Mouse (Mus musculus) MN1 (cell line): ENCODE measurements around the gene Hap1.
"Not testable (repeated sequence)": the region's sequence is repeated elsewhere in the genome, so short reads cannot be mapped to it uniquely, and the experiment has no call there.

Source experiments
- DNase-seq: peaks from one replicate; pipeline ENCODE4 v3.0.0-alpha.2; 2016; ENCODE audit warnings: low spot score

The Hap1 gene

DNA sequence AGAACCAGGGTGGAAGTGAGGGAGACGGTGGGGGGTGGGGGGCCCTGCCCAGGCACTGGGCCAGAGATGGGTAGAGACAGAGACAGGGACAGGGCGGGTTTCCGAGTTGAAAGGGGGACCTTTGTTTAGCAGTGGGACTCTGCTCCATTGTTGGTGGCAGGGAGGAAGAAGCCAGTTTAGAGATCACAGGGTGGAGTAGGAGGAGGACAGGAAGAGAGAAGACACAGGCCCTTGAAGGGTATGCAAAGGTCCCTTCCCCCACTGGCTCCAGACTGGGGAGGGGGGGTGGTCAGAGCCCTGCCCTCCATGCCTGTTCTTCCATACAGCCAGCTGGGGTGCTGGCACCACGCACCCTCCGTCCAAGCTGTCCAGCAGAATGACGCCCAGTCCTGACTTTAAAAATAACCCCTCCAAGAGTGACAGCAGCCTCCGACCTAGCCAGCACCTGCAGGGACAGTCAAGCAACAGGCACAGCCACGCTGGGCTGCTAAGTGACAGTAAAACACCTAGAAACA is 34.1 kb upstream of the Hap1 start:
- DNase-seq = no peak

- no peak for DNase-seq
These were observed 32.7 kb upstream of the Hap1 start for GRCm38 (mm10) chr11:100388588-100388987.

GRCm38 (mm10) chr11:100387589-100388375 is 31.9 kb upstream of the Hap1 start:
- DNase-seq = peak; percentile 86

DNA sequence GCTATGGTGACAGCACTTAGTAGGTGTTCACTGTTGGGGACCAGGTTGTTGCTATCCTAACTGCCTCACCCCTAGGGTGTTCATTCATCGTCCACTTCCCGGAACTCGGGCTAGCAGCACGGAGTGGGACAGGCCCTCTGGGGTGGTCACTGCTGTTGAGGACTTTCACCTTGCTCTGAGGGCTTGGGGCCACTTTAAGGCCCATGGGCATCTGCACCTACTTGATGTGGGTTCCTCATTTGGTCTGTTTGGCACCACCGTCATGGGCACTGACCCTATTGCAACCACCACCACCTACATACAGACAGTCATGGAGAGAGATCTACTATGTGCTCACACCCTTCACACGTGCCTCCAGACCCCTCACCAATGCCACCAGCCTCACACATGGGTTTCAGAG is 31.2 kb upstream of the Hap1 start:
- DNase-seq = no peak

GRCm38 (mm10) chr11:100386586-100386985 is 30.7 kb upstream of the Hap1 start:
- no peak for DNase-seq

DNA sequence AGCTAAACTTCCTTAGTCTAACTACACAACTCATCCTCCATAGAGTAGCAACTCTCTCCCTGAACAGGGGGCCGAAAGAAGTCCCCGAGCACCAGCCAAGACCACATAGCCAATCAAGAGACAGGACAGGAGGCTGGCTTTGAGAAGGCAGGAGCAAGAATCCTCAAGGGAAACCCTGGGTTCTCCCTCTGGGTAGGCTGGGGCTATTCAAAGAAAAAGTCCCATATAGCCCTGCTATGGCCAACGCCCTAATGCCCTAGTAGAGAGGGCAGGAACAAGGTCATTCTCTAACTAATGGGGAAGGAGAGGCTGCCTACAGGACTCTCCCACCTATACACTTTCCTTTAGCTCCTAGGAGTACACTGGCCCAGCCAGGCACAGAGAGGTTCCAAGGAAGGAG is 29.1 kb upstream of the Hap1 start:
- DNase-seq = no peak

DNA sequence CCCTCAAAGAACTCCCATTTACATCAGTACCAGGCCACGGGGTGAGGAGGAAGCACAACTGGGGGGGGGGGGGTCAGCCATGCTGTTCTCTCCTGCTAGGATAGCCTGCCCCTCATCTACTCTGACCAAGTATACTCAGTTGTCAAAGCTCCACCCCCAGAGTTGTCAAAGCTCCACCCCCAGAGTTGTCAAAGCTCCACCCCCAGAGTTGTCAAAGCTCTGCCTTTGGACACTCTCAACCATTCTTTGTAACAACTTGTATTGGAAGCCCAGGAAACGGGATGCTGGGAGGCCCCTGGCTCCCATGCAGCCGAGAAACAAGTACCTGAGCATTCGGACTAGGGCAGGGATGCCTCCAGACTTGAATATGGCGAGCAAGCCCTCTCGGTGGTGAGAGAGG is 26.8 kb upstream of the Hap1 start:
- DNase-seq = no peak

DNA sequence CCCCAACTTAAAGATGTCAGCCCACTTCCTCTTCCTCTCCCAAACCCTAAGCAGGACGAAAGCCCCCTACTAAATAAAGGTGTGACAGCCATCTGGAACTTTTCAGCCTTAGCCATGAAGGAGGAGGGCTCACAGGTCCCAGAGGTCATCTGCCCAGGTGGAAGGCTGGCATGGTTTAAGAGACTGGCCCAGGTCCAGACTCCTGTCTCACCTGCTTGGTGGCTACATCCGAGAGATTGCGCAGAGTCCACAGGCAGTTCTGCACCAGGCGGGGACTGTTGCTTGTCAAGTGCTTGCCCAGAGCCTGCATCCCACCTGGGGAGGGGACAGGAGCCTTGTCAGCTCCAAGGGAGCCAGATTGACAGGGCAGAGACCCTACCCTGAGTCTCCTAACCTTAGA is 23.4 kb upstream of the Hap1 start:
- DNase-seq = no peak

DNA sequence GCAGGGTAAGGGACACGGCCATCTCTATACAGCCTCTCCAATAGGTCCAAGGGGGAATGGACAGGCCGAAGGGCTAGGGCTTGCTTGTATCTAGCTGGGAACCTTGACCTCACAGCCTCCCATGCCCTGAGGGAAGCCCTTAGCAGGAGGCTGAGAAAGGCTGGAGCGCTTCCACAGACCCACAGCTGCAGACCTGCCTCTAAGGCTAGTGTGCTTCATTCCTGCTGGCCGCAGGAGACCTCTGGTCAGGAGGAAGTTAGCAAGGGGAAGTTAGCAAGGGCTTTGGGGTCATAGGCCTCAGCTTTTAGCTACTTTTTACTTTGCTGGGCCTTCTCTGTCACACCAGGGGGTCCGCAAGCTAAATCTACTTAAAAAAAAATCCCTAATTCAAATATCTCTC is 22.5 kb upstream of the Hap1 start:
- no peak for DNase-seq

GRCm38 (mm10) chr11:100377989-100378388 is 22.1 kb upstream of the Hap1 start:
- no peak for DNase-seq

DNA sequence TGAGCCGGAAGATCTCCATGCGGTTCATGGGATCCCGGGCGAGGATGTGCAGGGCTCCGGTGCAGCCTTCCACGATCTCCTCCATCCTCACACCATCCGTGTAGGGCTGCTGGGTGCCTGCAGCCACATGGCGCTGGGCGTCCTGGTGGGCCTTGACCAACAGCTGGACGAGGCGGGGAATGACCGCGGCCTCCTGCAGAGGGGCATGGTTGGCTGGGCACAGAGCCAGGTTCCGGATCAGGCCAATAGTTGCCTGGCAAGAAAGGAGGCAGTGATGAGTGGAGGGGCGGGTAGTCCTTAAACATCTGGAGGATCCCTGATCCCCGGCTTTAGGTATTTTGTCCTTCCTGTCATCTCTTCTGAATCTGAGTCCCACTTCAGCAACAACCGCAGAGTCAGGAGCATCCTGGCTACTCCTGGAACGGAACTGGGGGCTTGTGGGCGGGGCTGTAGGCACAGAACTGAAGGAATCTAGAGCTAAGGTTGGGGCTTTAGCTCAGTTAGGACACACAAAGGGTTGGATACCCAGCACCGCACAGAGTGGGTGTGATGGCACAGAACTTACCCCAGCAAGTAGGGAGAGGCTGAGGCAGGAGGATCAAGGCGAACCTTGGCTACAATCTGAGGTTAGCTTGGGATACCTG is 20.9 kb upstream of the Hap1 start:
- no peak for DNase-seq

DNA sequence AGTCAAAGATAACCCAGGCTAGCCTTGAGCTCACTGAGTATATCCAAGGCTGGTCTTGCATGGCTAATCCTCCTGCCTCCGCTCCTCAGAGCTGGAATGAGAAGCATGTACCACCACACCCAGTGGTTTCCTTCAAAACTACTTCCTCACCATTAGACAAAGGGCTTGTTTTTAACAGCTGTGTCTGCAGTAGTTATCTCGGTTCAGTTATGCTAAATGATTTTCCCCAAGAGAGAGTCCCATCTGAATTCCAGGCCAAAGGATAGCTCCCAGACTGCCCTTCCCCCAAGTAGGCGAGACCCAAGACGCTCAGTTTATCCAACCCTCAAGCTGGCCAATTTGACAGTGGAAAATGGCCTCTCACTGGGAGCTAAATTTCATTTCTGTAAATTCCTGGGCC is 20.1 kb upstream of the Hap1 start:
- no peak for DNase-seq

DNA sequence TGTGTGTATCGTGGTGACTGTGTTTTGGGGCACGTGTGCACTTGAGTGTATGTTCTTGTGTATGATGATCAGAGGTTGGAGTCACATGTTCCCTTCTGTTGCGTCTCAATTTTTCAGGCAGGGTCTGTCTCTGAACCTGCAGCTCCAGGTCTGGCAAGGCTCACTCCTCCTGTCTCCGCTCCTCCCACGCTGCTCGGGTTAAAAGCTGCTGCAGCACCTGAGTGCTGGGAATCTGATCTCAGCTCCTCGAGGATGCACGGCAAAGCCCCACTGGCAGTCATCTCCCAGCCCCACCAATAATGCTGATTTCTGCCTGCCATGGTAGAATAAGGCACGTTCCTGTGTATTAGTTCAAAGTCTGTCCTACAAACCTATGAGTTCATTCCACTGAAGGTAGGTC is 19.2 kb upstream of the Hap1 start:
- DNase-seq = no peak

DNA sequence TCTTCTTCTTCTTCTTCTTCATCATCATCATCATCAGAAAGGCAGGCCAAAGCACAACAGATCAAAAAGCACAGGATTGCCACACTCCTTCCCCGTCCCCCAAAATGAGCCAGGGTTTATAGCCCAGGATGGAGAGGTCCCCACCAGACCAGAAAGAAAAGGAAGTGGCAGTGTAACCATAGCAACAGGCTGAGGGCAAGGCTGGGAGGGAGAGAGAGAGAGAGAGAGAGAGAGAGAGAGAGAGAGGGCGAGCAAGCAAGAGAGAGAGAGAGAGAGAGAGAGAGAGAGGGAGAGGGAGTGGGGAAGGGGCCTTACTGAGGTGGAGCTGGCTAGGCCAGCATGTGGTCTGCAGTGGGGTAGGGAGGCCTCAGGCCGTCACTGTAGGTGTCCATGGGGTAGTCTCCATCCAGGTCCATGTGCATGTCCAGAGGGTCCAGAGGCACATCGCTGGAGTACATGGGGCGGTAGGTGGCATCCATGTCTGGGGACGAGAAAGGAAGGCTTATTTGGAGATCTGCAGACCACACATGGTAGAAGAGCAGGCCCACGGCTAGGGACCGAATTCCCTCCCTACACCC is 16.1 kb upstream of the Hap1 start:
- no peak for DNase-seq

DNA sequence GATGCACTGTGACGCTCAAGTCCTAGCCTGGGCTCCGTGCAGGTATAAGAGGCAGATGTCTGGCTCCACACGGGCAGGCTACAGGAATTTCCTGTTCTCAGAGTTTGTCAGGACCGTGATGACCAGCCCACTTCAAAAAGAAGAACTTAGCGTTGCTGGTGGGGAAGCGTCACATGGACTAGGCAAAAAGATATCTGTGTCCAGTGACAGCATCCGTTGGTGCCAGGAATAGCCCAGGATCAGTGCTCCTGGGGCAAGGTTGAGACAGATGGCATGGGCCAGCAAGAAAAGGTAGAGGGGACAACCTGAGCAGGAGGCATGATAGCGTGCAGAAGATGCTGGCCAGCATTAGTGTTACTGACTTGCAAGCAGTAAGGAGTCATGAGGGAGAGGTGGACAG is 13.9 kb upstream of the Hap1 start:
- DNase-seq = no peak

- DNase-seq = no peak
These were observed 13.2 kb upstream of the Hap1 start for GRCm38 (mm10) chr11:100369145-100369544.

DNA sequence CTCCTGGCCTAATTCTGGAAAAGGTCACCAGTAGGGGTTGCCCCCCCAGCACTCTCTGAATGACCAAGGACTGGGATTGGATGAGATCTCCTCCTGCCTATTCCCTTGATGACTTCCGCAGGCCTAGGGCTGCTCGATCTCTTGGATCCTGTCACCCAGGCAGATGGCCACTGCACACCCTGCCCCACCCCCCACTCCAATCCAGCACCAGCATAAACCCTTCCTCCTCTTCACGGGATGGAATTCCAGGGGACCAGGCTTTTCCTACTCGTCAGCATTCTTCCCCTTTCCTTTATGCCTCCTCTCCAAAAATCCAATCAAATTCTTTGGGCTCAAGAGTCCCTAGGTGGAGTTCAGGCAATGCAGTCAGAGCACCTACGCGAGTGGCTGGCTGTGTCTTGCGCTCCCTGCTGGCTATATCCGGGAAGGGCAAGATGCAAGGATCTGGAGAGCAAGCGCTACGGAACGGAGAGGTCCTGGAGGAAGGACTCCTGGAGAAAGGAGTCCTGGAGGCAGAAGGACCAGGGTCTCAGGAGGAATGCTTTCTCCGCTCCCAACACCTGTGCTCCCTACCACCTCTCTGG is 7.1 kb upstream of the Hap1 start:
- no peak for DNase-seq

GRCm38 (mm10) chr11:100362209-100362978 is 6.5 kb upstream of the Hap1 start:
- peak; percentile 83 for DNase-seq

- DNase-seq = not testable (repeated sequence)
These were observed 5.1 kb upstream of the Hap1 start for GRCm38 (mm10) chr11:100361059-100361458.

DNA sequence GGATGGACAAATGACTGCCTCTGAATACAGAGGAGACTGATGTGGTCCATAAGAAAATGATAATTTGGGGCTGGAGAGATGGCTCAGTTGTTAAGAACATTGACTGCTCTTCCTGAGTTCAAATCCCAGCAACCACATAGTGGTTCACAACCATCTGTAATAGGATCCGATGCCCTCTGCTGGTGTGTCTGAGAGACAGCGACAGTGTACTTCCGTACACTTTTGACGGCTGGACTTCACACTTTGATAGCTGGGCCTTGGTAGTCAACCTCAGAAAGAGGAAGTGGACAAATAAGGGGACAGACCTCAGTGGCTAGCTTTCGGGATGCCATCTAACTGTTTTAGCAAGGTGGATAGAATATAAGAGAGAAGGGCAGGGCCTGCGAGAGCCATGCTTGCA is 4.2 kb upstream of the Hap1 start:
- DNase-seq = no peak

DNA sequence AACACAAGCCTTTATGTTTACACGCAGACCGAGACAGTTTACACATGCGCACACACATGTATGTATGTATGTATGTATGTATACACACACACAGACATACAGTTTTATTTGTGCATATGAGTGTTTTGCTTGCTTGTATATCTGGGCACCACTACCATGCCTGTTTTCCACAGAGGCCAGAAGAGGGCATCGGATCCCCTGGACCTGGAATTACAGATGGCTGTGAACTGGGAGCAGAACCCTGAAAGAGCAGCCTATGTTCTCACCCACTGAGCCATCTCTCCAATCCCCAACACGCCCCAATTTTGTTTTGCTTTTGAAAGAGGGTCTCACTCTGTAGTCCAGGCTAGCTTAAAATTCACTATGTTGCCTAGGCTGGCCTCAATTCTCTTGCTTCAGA is 1.5 kb upstream of the Hap1 start:
- DNase-seq = no peak

DNA sequence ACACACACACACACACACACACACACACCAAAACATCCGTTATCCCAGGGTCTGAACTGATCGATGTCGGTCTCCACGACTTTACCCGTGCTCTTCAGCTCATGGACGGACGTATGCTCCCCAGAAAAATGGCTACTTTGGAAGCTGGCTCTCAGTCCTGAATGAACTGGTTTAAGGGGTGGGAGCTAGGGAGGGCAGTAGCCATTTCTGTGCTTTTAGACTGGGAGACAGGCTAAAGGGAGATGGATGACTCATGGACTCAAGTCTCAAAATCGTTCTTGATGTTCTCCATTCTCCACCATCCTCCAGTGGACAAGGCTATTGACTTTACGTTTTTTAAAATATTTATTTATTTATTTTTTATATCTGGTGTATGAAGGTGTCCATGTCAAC is 887 bp upstream of the Hap1 start:
- DNase-seq = peak; percentile 65
